Mouse (Mus musculus) testis, adult 2 months (tissue): ENCODE data around the gene Top2a.

ENCODE experiments used
- CTCF ChIP-seq: fragments of 200-500 bp; IDR thresholded peaks from 2 replicates; pipeline ENCODE4 v1.5.1; 2012; ENCODE audit warnings: low read depth, mild to moderate bottlenecking, inconsistent platforms, low read length, moderate library complexity; ENCODE audit not compliant: control insufficient read depth, insufficient read depth, insufficient replicate concordance
- POLR2A ChIP-seq: fragments of 200-500 bp; IDR thresholded peaks from 2 replicates; pipeline ENCODE4 v1.6.1; 2012; ENCODE audit warnings: low read depth, mild to moderate bottlenecking, inconsistent platforms, low read length, moderate library complexity; ENCODE audit not compliant: control insufficient read depth

DNA sequence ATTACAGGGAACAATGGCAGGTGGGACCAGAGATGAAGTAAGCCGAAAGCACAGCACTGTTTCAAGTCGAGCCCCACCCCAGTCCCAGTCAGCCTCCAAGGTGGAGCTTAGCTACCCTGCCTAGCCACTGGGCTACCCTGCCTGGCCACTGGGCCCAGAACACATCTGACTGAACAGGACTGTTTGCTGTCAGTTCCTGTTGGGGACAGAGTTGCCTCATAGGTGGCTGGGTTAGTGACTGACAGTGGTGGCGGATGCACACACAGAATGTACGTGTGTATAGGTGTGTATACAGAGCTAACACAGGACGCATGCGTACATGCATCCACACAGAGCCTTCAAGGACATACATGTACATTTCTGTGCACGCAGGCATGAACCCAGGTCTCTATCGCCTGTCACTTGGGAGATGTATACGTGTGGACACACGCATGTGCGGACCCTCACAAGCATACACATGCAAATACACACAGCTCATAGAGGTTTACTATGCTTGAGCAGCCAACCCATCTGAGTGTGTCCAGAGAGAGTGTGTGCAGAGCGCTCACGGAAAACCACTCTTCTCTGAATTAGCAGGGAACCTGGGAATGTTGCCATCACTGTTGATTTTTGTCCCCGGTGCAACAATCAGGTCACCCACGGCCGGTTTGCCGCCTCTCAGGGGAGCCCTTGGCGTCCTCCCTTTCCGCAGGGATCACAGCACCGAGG is 42.5 kb downstream of the Top2a start:
- TF ChIP-seq CTCF (no peak), POLR2A (no peak)
